Mouse (Mus musculus): ENCODE results near the gene Olfr1431. TPM values are rescaled to one million over a fixed set of nuclear protein-coding genes. Genes with fewer than 3 reads are reported as not detected.

The Olfr1431 gene
- polyA plus RNA-seq (2014; fragmentation: Illumina TruSeq; extraction: RNeasy Lipid Tissue Mini Kit (QIAGEN cat#74804); ENCODE audit: low read depth, low replicate concordance) = not detected

DNA sequence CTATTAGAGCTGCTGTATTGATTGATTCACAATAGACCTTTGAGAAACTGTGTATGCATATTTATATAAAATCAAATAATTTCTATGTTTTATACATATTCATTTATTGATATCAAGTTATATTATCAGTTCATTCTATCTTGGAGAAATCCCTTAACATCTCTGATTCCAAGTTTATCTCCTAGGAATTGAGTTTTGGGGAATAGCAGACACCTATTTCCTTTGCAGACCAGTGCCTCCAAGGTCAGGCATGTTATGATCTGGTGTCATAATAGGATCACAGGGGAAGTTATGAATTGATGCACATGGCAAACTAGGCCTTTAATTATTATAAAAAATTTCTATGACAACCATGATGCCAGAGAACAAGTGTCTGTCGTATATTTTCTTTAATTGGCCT is at the start of gene Olfr1431:
Gene Olfr1431 (plus strand): TSS at position 301 of the 400 bp plus-strand sequence.

DNA sequence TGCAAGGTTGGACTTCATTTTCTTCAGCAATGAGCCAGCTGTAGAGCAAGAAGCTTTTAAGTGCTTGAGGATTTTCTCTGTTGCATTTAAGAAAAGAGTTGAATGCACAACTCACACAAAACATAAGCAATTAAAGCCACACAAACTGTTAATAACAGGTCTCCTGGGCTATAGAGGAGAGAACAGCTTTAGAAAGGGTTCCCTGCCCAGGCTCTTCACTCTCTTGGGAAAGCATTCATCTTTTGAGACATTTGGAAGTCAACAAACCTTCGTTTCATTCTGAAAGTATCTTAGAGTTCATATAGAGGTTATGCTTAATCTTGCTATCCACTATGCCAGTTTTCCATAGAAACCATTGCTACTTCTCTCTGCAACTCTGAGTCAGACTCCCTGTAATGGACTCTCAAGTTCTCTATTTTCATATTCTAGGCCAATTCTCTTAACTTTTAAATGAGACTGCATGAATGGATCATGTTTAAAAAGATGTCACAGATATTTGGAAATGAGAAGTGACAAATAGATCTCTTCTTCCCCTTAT is 30.3 kb upstream of the Olfr1431 start, which contains the start of gene Olfr1555-ps1:
Gene Olfr1555-ps1 (minus strand): TSS at position 51 of the 538 bp plus-strand sequence.

DNA sequence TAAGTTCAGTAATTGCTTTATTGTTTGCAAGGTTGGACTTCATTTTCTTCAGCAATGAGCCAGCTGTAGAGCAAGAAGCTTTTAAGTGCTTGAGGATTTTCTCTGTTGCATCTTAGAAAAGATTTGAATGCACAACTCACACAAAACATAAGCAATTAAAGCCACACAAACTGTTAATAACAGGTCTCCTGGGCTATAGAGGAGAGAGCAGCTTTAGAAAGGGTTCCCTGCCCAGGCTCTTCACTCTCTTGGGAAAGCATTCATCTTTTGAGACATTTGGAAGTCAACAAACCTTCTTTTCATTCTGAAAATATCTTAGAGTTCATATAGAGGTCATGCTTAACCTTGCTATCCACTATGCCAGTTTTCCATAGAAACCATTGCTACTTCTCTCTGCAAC is 32.1 kb downstream of the Olfr1431 start, which contains the start of gene Olfr1432:
Gene Olfr1432 (minus strand): TSS at position 101 of the 400 bp plus-strand sequence.

DNA sequence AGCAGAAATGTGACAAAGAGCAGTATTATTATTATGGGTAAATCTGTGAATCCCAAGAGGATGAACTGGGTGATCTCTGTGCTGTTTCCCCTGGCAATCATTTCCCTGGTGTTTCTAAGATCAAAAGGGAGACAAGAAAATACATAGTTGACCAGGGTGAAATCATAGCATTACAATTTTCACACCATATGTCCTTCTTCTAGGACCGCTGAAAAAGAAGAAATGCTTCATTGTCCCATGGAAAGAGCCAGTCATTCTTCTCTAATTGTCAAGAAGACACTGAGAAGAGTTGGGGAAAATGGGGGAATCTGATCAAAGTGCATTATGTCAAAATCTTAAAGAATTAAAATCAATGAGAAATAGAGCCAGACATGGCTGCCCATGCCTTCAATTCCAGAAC is 41.1 kb downstream of the Olfr1431 start, which contains the start of gene Olfr262:
Gene Olfr262 (minus strand): TSS at position 101 of the 400 bp plus-strand sequence.

DNA sequence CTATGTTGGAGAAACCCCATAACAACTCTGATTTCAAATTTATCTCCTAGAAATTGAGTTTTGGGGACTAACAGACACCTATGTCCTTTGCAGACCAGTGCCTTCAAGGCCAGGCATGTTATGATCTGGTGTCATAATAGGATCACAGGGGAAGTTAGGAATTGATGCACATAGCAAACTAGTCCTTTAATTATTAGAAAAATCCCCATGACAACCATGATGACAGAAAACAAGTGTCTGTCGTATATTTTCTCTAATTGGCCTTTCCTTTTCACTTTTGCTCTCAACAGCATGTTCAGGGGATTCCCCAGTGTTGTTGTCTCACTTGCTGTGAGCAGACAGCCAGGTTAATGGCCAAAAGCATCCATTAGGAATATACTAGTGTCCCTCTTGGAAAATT is 60.3 kb downstream of the Olfr1431 start, which contains the start of gene Olfr235:
Gene Olfr235 (plus strand): TSS at position 301 of the 400 bp plus-strand sequence.

Other genes starting within 250 kb of the Olfr1431 start
- 36.7 TPM for gene Osbp, start 234.7 kb upstream of the Olfr1431 start, polyA plus RNA-seq (2014; fragmentation: Illumina TruSeq; extraction: RNeasy Lipid Tissue Mini Kit (QIAGEN cat#74804); ENCODE audit: low read depth, low replicate concordance)
- gene Olfr1423, start 159.3 kb upstream of the Olfr1431 start, polyA plus RNA-seq (2014; fragmentation: Illumina TruSeq; extraction: RNeasy Lipid Tissue Mini Kit (QIAGEN cat#74804); ENCODE audit: low read depth, low replicate concordance) = not detected
- not detected for gene Olfr1424, start 138.0 kb upstream of the Olfr1431 start, polyA plus RNA-seq (2014; fragmentation: Illumina TruSeq; extraction: RNeasy Lipid Tissue Mini Kit (QIAGEN cat#74804); ENCODE audit: low read depth, low replicate concordance)
- not detected for gene Olfr1425, start 122.9 kb upstream of the Olfr1431 start, polyA plus RNA-seq (2014; fragmentation: Illumina TruSeq; extraction: RNeasy Lipid Tissue Mini Kit (QIAGEN cat#74804); ENCODE audit: low read depth, low replicate concordance)
- not detected for gene Olfr1426, start 108.6 kb upstream of the Olfr1431 start, polyA plus RNA-seq (2014; fragmentation: Illumina TruSeq; extraction: RNeasy Lipid Tissue Mini Kit (QIAGEN cat#74804); ENCODE audit: low read depth, low replicate concordance)
- gene Olfr1427, start 97.3 kb upstream of the Olfr1431 start, polyA plus RNA-seq (2014; fragmentation: Illumina TruSeq; extraction: RNeasy Lipid Tissue Mini Kit (QIAGEN cat#74804); ENCODE audit: low read depth, low replicate concordance) = not detected
- not detected for gene Olfr1428, start 84.7 kb upstream of the Olfr1431 start, polyA plus RNA-seq (2014; fragmentation: Illumina TruSeq; extraction: RNeasy Lipid Tissue Mini Kit (QIAGEN cat#74804); ENCODE audit: low read depth, low replicate concordance)
- gene Olfr76, start 77.4 kb upstream of the Olfr1431 start, polyA plus RNA-seq (2014; fragmentation: Illumina TruSeq; extraction: RNeasy Lipid Tissue Mini Kit (QIAGEN cat#74804); ENCODE audit: low read depth, low replicate concordance) = not detected
- gene Olfr1555-ps1, start 30.5 kb upstream of the Olfr1431 start, polyA plus RNA-seq (2014; fragmentation: Illumina TruSeq; extraction: RNeasy Lipid Tissue Mini Kit (QIAGEN cat#74804); ENCODE audit: low read depth, low replicate concordance) = not detected
- gene Olfr1432, start 32.0 kb downstream of the Olfr1431 start, polyA plus RNA-seq (2014; fragmentation: Illumina TruSeq; extraction: RNeasy Lipid Tissue Mini Kit (QIAGEN cat#74804); ENCODE audit: low read depth, low replicate concordance) = not detected
- not detected for gene Olfr262, start 41.0 kb downstream of the Olfr1431 start, polyA plus RNA-seq (2014; fragmentation: Illumina TruSeq; extraction: RNeasy Lipid Tissue Mini Kit (QIAGEN cat#74804); ENCODE audit: low read depth, low replicate concordance)
- gene Olfr235, start 60.4 kb downstream of the Olfr1431 start, polyA plus RNA-seq (2014; fragmentation: Illumina TruSeq; extraction: RNeasy Lipid Tissue Mini Kit (QIAGEN cat#74804); ENCODE audit: low read depth, low replicate concordance) = not detected
- gene Olfr1434, start 79.2 kb downstream of the Olfr1431 start, polyA plus RNA-seq (2014; fragmentation: Illumina TruSeq; extraction: RNeasy Lipid Tissue Mini Kit (QIAGEN cat#74804); ENCODE audit: low read depth, low replicate concordance) = not detected
- gene Olfr1436, start 98.5 kb downstream of the Olfr1431 start, polyA plus RNA-seq (2014; fragmentation: Illumina TruSeq; extraction: RNeasy Lipid Tissue Mini Kit (QIAGEN cat#74804); ENCODE audit: low read depth, low replicate concordance) = not detected
- not detected for gene Olfr1437, start 124.5 kb downstream of the Olfr1431 start, polyA plus RNA-seq (2014; fragmentation: Illumina TruSeq; extraction: RNeasy Lipid Tissue Mini Kit (QIAGEN cat#74804); ENCODE audit: low read depth, low replicate concordance)
- gene Olfr1438-ps1, start 135.3 kb downstream of the Olfr1431 start, polyA plus RNA-seq (2014; fragmentation: Illumina TruSeq; extraction: RNeasy Lipid Tissue Mini Kit (QIAGEN cat#74804); ENCODE audit: low read depth, low replicate concordance) = not detected
- not detected for gene Olfr1440, start 186.6 kb downstream of the Olfr1431 start, polyA plus RNA-seq (2014; fragmentation: Illumina TruSeq; extraction: RNeasy Lipid Tissue Mini Kit (QIAGEN cat#74804); ENCODE audit: low read depth, low replicate concordance)
- gene Olfr1441, start 216.8 kb downstream of the Olfr1431 start, polyA plus RNA-seq (2014; fragmentation: Illumina TruSeq; extraction: RNeasy Lipid Tissue Mini Kit (QIAGEN cat#74804); ENCODE audit: low read depth, low replicate concordance) = not detected
- gene Pfpl, start 227.3 kb downstream of the Olfr1431 start, polyA plus RNA-seq (2014; fragmentation: Illumina TruSeq; extraction: RNeasy Lipid Tissue Mini Kit (QIAGEN cat#74804); ENCODE audit: low read depth, low replicate concordance) = not detected